Mouse (Mus musculus) bone marrow macrophage, adult 2 months (primary cell): ENCODE measurements around the gene Schip1.

ENCODE experiments used
- CTCF ChIP-seq: IDR thresholded peaks from 2 replicates; pipeline ENCODE4 v1.5.1; 2012; ENCODE audit warnings: low read depth, mild to moderate bottlenecking, low read length, moderate library complexity
- POLR2A ChIP-seq: IDR thresholded peaks from 2 replicates; pipeline ENCODE4 v1.6.1; 2012; ENCODE audit warnings: mild to moderate bottlenecking, low read depth, low read length, borderline replicate concordance

DNA sequence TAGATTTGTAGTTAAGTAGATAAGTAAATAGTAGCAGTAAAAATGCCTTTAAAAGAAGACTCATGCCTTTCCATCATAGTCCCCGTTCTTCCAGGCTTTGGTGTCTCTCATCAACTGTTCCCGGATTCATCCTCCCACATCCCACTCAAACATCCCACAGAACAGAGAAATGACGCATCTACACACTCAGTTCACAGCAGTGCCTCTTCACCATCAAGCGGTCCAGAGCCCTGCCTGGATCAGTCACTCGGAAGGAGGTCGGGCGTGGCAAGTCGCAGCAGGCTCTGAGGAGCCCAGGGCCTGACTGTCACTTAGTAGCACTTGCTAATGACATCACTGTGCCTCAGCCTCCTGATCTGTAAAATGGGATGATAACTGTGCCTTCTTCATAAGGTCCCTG is 542.1 kb downstream of the Schip1 start:
- no peak for TF ChIP-seq CTCF
- no peak for TF ChIP-seq POLR2A
